Mouse (Mus musculus) liver, embryonic 16.5 days (tissue): ENCODE results near the gene 3110009E18Rik. TPM values are rescaled to one million over a fixed set of nuclear protein-coding genes. Genes with fewer than 3 reads are reported as not detected.

Source experiments
- ATAC-seq: fragments of 200-750 bp; cut with Nextera tagmentation; 2 replicates; pipeline ENCODE4 v1.8.0; 2017; ENCODE audit warnings: low read depth, mild to moderate bottlenecking, moderate number of reproducible peaks, moderate library complexity
- H3K27ac ChIP-seq: fragments of 300-500 bp; sonication (generic); 2 replicates; pipeline ENCODE4 v1.5.1; 2014; ENCODE audit warnings: mild to moderate bottlenecking, low read length
- H3K27me3 ChIP-seq: fragments of 300-500 bp; sonication (generic); 2 replicates; pipeline ENCODE4 v1.6.1; 2014; ENCODE audit warnings: low read depth, low read length, mixed read lengths; ENCODE audit not compliant: control insufficient read depth, insufficient read depth
- H3K36me3 ChIP-seq: fragments of 300-500 bp; sonication (generic); 2 replicates; pipeline ENCODE4 v1.6.1; 2014; ENCODE audit warnings: mild to moderate bottlenecking; ENCODE audit not compliant: control insufficient read depth, insufficient read depth
- H3K4me1 ChIP-seq: fragments of 300-500 bp; sonication (generic); 2 replicates; pipeline ENCODE4 v1.6.1; 2014; ENCODE audit warnings: low read depth, low read length, mixed read lengths; ENCODE audit not compliant: control insufficient read depth
- H3K4me2 ChIP-seq: fragments of 300-500 bp; sonication (generic); 2 replicates; pipeline ENCODE4 v1.6.1; 2014; ENCODE audit warnings: low read depth, low read length, mixed read lengths
- H3K4me3 ChIP-seq: fragments of 300-500 bp; sonication (generic); 2 replicates; pipeline ENCODE4 v1.5.1; 2014; ENCODE audit warnings: low read depth, mild to moderate bottlenecking, low read length
- H3K9ac ChIP-seq: fragments of 300-500 bp; sonication (generic); 2 replicates; pipeline ENCODE4 v1.6.1; 2014; ENCODE audit warnings: low read depth, low read length
- H3K9me3 ChIP-seq: fragments of 300-500 bp; sonication (generic); replicated peaks from 2 replicates; pipeline ENCODE4 v1.6.1; 2016; ENCODE audit warnings: low read length; ENCODE audit not compliant: control insufficient read depth
- WGBS: fragments of 180-500 bp; shearing (Covaris S2); extraction: QIAGEN DNeasy Blood & Tissue Kit; methylation state at CpG from one replicate; pipeline ENCODE4 v1.1.7; 2014; ENCODE audit not compliant: insufficient replicate concordance; 5-methylcytosine and 5-hydroxymethylcytosine counted together
- polyA plus RNA-seq: library from polyadenylated mRNA; unstranded; fragments of >200 nt; fragmentation: Nextera tagmentation; extraction: Ambion mirVana; gene quantifications from 2 replicates; pipeline ENCODE4 v1.2.1, GENCODE M21; 2015

3110009E18Rik gene
- polyA plus RNA-seq, 1 experiment from 2014 or later, result 4.8 TPM

- H3K9me3 ChIP-seq, result no peaks in the 10 kb centered on the region
- H3K4me1 ChIP-seq, result no peaks in the 10 kb centered on the region
- H3K4me3 ChIP-seq, result no peak overlapping the region
- no peak overlapping the region for H3K4me2 ChIP-seq
- no peaks in the 10 kb centered on the region for H3K36me3 ChIP-seq
- H3K27ac ChIP-seq, result no peak overlapping the region
- ATAC-seq, result no peak
- no peaks in the 10 kb centered on the region for H3K27me3 ChIP-seq
- 58% methylated on average over 6 of the region's 6 CpGs for WGBS
- H3K9ac ChIP-seq, result no peak overlapping the region
Observed at GRCm38 (mm10) chr1:120190946-120191345, 70.0 kb downstream of the 3110009E18Rik start.

GRCm38 (mm10) chr1:120192321-120192720 lies 71.3 kb downstream of the 3110009E18Rik start:
- Histone ChIP-seq H3K36me3 (no peaks in the 10 kb centered on the region), H3K4me1 (no peaks in the 10 kb centered on the region), H3K9ac (no peak overlapping the region), H3K27me3 (no peaks in the 10 kb centered on the region), H3K9me3 (no peaks in the 10 kb centered on the region), H3K4me2 (no peak overlapping the region), H3K27ac (no peak overlapping the region), H3K4me3 (no peak overlapping the region)
- no peak for ATAC-seq
- WGBS, result 54% methylated on average over 6 of the region's 6 CpGs

- 74% methylated on average over 10 of the region's 10 CpGs for WGBS
- no peaks in the 10 kb centered on the region for H3K4me1 ChIP-seq
- ATAC-seq, result no peak
Observed at GRCm38 (mm10) chr1:120193586-120193985, 72.6 kb downstream of the 3110009E18Rik start.

GRCm38 (mm10) chr1:120195947-120196346 lies 75.0 kb downstream of the 3110009E18Rik start:
- Histone ChIP-seq H3K9me3 (no peaks in the 10 kb centered on the region), H3K36me3 (no peaks in the 10 kb centered on the region), H3K4me2 (no peak overlapping the region), H3K27ac (no peak overlapping the region), H3K4me1 (no peaks in the 10 kb centered on the region), H3K4me3 (no peak overlapping the region), H3K27me3 (no peaks in the 10 kb centered on the region), H3K9ac (no peak overlapping the region)
- no peak for ATAC-seq
- 58% methylated on average over 5 of the region's 5 CpGs for WGBS

More at GRCm38 (mm10) chr1:120193586-120193985, 72.6 kb downstream of the 3110009E18Rik start:
- H3K9me3 ChIP-seq, result no peaks in the 10 kb centered on the region
- no peak overlapping the region for H3K4me3 ChIP-seq
- no peak overlapping the region for H3K9ac ChIP-seq
- no peaks in the 10 kb centered on the region for H3K36me3 ChIP-seq
- no peaks in the 10 kb centered on the region for H3K27me3 ChIP-seq
- no peak overlapping the region for H3K4me2 ChIP-seq
- no peak overlapping the region for H3K27ac ChIP-seq

- no peak overlapping the region for H3K9ac ChIP-seq
- no peak overlapping the region for H3K4me2 ChIP-seq
- no peak overlapping the region for H3K27ac ChIP-seq
- H3K36me3 ChIP-seq, result no peaks in the 10 kb centered on the region
- WGBS, result 65% methylated on average over 2 of the region's 2 CpGs
- H3K4me1 ChIP-seq, result no peaks in the 10 kb centered on the region
- H3K4me3 ChIP-seq, result no peak overlapping the region
- no peak for ATAC-seq
- no peaks in the 10 kb centered on the region for H3K9me3 ChIP-seq
- no peaks in the 10 kb centered on the region for H3K27me3 ChIP-seq
Observed at GRCm38 (mm10) chr1:120196724-120197123, 75.7 kb downstream of the 3110009E18Rik start.

GRCm38 (mm10) chr1:120197189-120197588 lies 76.2 kb downstream of the 3110009E18Rik start:
- no peaks in the 10 kb centered on the region for H3K9me3 ChIP-seq
- WGBS, result 9% methylated on average over 5 of the region's 5 CpGs
- no peak overlapping the region for H3K4me2 ChIP-seq
- no peak; the same call in 1 of the 2 replicates for ATAC-seq
- no peaks in the 10 kb centered on the region for H3K27me3 ChIP-seq
- no peak overlapping the region for H3K9ac ChIP-seq
- no peak overlapping the region for H3K27ac ChIP-seq
- H3K36me3 ChIP-seq, result no peaks in the 10 kb centered on the region
- H3K4me1 ChIP-seq, result no peaks in the 10 kb centered on the region
- no peak overlapping the region for H3K4me3 ChIP-seq

- Histone ChIP-seq H3K9ac (no peak overlapping the region), H3K4me2 (no peak overlapping the region), H3K27ac (no peak overlapping the region), H3K36me3 (no peaks in the 10 kb centered on the region), H3K4me3 (no peak overlapping the region), H3K27me3 (no peaks in the 10 kb centered on the region), H3K4me1 (no peaks in the 10 kb centered on the region), H3K9me3 (no peaks in the 10 kb centered on the region)
- 59% methylated on average over 3 of the region's 3 CpGs for WGBS
- ATAC-seq, result no peak
Observed at GRCm38 (mm10) chr1:120198151-120198550, 77.2 kb downstream of the 3110009E18Rik start.

- H3K9me3 ChIP-seq, result no peaks in the 10 kb centered on the region
- WGBS, result 62% methylated on average over 4 of the region's 4 CpGs
- H3K36me3 ChIP-seq, result no peaks in the 10 kb centered on the region
- no peaks in the 10 kb centered on the region for H3K27me3 ChIP-seq
- no peak for ATAC-seq
- no peaks in the 10 kb centered on the region for H3K4me1 ChIP-seq
- no peak overlapping the region for H3K27ac ChIP-seq
- H3K9ac ChIP-seq, result no peak overlapping the region
- no peak overlapping the region for H3K4me2 ChIP-seq
- no peak overlapping the region for H3K4me3 ChIP-seq
Observed at GRCm38 (mm10) chr1:120198942-120199341, 78.0 kb downstream of the 3110009E18Rik start.

DNA sequence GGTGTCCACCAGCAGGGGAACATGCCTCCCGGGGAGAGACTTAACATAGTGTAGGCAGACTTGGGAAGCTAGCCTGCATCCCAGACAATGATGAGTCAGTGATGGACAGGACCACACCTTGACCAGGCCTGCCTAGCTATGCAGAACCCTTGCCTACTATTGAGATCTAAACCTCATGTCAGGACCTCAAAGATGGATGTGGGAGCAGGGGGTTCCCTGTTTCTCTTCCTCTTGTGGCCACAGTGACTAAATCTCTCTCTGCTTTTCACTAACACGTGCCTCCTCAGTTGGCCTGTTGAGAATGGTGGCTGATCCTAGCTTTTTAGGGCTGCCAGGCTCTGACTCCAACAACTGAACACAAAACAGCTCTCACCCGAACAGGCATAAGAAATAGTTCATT lies 81.6 kb downstream of the 3110009E18Rik start:
- no peak overlapping the region for H3K4me3 ChIP-seq
- H3K9me3 ChIP-seq, result no peaks in the 10 kb centered on the region
- H3K4me1 ChIP-seq, result no peaks in the 10 kb centered on the region
- 39% methylated on average over 3 of the region's 3 CpGs for WGBS
- no peak for ATAC-seq
- H3K4me2 ChIP-seq, result no peak overlapping the region
- H3K36me3 ChIP-seq, result no peaks in the 10 kb centered on the region
- H3K27me3 ChIP-seq, result no peaks in the 10 kb centered on the region
- H3K9ac ChIP-seq, result no peak overlapping the region
- H3K27ac ChIP-seq, result no peak overlapping the region
